Mouse (Mus musculus): ENCODE data around the gene Sms.

The Sms gene

GRCm38 (mm10) chrX:157454430-157454829, 37.7 kb downstream of the Sms start:
- DNase-seq (ENCODE audit: low read depth, low spot score), result peak; percentile 45

- no peak for DNase-seq (ENCODE audit: low read depth, low spot score)
These were observed 43.1 kb downstream of the Sms start for GRCm38 (mm10) chrX:157449000-157449399.

GRCm38 (mm10) chrX:157447431-157447830, 44.7 kb downstream of the Sms start:
- DNase-seq (ENCODE audit: low read depth, low spot score), result no peak

GRCm38 (mm10) chrX:157434768-157435167, 57.3 kb downstream of the Sms start:
- DNase-seq (ENCODE audit: low read depth, low spot score), result no peak

GRCm38 (mm10) chrX:157419451-157419850, 72.6 kb downstream of the Sms start:
- no peak for DNase-seq (ENCODE audit: low read depth, low spot score)

- no peak for DNase-seq (ENCODE audit: low read depth, low spot score)
These were observed 76.9 kb downstream of the Sms start, which contains the start of gene Phex for GRCm38 (mm10) chrX:157415212-157415611. TSS of gene Phex (minus strand) at chrX:157415312.

- DNase-seq (ENCODE audit: low read depth, low spot score), result no peak
These were observed 87.2 kb downstream of the Sms start for GRCm38 (mm10) chrX:157404919-157405318.

All from CD4-positive helper T cell, adult 2 months (primary cell).